Mouse (Mus musculus): ENCODE results near the gene C1qtnf2. TPM values are rescaled to one million over a fixed set of nuclear protein-coding genes. Genes with fewer than 3 reads are reported as not detected.

C1qtnf2 gene
- total RNA-seq, 1 experiment from 2014 or later: 6.7 TPM

GRCm38 (mm10) chr11:43483122-43483792, 9.2 kb downstream of the C1qtnf2 start:
- no peak for DNase-seq

- no peak for DNase-seq
These were observed 10.0 kb downstream of the C1qtnf2 start for GRCm38 (mm10) chr11:43484057-43484456.

DNA sequence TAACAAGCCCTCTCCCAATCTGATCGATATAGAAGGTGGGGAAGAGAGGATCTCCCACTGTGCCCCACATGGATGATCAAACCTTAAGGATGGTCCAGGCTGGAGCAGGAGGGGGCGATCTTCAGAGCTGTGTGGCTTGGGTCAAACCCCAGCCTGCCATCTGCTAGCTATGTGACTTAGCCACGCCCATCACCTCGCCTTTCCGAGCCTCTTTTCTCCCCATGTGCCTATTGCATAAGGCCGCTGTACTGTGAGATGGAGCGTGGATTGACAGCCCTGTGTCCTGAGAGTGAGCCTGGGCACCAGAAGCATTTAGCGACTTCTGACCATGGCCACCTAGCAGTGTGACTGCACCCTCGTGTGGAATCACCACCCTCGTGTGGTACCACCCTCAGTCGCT, 10.6 kb downstream of the C1qtnf2 start:
- no peak for DNase-seq

DNA sequence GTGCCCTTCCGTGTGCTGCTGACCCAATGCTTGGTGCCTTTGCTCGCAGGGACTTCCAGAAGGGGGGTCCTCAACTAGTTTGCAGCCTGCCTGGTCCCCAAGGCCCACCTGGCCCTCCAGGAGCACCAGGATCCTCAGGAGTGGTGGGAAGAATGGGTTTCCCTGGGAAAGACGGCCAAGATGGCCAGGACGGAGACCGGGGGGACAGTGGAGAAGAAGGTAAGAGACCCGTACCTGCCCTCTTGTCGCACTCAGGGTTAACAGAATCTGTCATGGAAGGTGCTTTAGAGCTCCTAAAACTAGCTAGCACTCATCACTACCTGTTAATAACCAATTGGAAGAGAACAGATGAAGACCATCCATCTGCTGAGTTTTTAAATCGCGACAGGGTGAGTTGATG, 11.8 kb downstream of the C1qtnf2 start:
- no peak for DNase-seq

GRCm38 (mm10) chr11:43492663-43493062, 18.6 kb downstream of the C1qtnf2 start:
- peak; percentile 77 for DNase-seq

DNA sequence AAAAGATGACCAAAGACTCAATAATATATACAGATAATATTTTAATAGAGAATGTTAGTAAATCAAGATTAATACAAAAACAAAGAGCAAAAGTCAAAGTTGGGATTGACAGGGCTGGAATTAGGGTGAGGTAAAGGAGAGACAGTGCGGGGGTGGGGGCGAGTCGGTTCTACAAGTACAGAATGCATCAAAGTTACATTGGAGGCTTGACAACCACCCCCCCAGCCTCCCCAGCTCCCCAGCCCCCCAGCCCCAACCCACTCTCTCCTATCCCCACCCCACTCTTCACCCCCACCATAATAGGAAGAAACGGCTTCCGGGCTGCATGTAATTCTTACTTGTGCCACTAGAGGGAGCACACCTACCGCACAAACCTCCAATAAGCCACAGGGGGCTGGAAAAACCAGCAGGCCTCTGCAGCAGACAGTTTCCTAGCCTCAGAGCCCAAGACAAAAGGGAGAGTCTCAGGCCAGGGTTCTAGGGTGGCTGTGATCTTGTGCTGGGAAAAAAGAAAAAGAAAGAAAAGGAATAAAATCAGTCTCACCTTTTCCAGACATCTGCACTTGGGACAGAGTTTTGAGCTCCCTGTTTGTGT, 19.8 kb downstream of the C1qtnf2 start:
- DNase-seq: peak; percentile 51

GRCm38 (mm10) chr11:43495037-43495436, 21.0 kb downstream of the C1qtnf2 start:
- DNase-seq: no peak

- peak; percentile 90 for DNase-seq
These were observed 21.5 kb downstream of the C1qtnf2 start for GRCm38 (mm10) chr11:43495532-43495931.

- DNase-seq: no peak
These were observed 27.2 kb downstream of the C1qtnf2 start for GRCm38 (mm10) chr11:43501256-43501655.

DNA sequence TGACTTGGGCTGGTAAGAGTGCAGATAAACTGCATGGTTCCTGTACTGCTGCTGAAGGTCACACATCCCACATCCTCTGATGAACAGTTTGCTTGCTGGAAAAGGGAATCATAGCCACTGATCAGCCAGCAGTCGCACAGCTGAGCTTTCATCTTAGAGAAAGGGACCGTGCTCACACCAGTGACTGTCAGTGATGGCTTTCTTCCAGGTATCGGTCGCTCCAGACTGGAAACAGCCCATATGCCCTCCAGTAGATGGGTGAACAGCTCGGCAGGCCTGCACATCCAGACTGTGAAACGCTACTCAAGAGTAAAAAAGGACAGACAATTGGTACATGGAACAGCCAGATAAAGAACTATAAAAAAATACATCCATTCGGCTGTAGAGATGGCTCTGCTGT, 31.1 kb downstream of the C1qtnf2 start:
- DNase-seq: no peak

- DNase-seq: no peak
These were observed 33.9 kb downstream of the C1qtnf2 start for GRCm38 (mm10) chr11:43507976-43508375.

GRCm38 (mm10) chr11:43509878-43510277, 35.8 kb downstream of the C1qtnf2 start:
- DNase-seq: no peak

DNA sequence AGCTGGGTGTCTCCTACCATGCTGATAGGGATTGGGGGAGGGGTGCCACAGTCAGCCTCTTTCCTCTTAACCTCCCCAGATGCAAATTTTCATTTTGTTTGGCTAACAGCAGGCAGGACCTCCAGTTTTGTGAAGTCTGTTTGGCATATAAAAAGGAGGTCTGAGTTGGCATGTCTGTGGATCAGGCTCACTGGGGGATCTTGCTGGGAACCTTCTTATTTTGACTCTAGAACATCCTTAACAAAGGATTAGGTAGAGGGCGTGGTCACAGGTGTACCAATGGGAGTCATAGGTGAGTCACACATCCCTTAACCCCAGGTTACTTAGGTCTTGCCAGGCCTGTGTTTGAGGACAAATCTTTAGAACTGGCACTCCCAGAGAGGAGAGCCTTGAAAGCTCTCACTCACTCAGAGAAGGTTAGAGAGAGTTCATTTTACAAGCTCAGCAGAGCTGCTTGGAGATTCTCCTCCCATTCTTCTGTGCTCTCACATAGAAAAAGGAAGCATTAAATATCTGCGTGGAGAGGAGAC, 38.6 kb downstream of the C1qtnf2 start:
- DNase-seq: no peak

DNA sequence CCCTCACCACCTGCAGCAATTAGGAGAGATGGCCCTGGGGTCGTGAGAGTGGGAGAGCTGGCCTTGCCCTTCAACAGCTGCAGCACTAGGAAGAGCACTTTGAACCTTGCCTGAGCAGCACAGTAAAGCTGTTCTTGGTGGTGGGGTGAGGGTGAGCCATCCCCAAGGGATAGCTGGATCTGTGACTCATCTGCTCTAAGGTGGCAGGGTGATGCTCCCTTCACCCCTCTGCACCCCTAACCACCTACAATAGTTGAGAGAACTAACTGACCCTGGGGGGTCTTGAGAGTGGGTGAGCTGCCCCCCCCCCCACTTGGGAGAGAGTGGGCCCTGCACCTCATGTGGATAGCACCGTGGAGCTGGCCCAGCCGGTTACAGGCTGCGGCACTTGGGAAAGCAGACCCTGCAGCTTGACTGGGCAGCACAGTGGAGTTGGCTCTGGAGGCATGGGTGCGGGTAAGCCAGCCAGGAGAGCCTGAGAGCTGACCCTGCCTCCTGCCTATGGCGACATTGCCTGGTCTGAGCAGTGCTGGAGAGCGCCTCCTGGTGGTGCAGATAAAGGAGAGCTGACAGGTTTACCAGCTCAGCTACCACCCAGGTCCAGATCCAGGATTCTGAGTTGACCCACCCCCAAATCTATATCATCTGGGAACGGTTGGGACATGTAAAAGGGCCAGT, 42.4 kb downstream of the C1qtnf2 start:
- peak; percentile 61 for DNase-seq

- DNase-seq: no peak
These were observed 43.6 kb downstream of the C1qtnf2 start for GRCm38 (mm10) chr11:43517641-43518040.

DNA sequence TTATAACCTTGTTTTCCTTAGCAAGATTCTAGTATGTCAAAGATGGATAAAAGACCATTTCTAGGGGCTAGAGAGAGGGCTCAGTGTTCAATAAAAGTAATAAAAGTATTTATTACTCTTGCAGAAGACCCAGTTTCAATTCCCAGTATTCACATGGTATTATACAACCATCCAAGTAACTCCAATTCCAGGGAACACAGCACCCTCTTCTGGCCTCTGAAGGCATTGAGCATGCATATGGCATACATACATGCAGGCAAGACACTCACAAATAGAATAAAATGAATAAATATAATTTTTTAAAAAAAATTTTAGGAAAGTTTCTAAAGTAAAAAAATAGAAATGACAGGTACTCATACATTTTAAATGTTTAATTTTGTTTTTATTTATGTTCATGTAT, 44.0 kb downstream of the C1qtnf2 start:
- no peak for DNase-seq

DNA sequence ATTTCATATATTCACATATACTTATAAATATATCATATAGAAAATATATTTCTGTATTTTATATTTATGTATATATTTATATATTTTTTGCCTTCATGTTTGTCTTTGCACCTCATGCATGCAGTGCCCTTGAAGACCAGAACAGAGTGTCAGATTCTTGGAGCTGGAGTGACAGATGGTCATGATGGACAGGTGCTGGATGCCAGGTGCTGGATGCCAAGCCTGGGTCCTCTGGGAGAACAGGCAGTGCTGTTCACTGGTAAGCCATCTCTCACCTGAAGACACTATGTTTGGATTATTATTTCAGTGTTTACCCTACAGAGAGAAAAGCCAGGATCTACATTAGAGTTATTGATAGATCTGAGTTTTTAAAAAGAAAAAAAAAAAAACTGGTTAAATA, 44.7 kb downstream of the C1qtnf2 start:
- no peak for DNase-seq

DNA sequence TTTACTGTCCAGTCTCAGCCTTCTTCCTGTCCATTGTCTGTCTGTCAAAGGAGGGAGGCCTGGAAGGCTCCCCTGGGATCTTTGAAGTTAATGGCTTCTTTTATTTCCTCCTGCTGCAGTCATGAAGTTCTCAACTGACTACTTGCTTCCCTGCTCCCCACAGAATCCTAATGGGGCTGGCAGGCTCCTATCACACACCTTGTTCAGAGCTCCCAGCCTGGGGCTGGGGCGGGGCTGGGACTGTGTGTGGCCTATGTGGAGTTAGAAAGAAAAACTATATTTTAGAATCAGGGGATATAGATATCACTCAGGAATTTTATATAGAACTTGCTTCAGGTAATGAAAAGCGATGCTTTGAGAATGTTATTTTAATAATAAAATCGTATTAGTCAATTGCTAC, 46.4 kb downstream of the C1qtnf2 start:
- DNase-seq: no peak

- DNase-seq: no peak
These were observed 54.1 kb downstream of the C1qtnf2 start for GRCm38 (mm10) chr11:43528078-43528682.

GRCm38 (mm10) chr11:43528683-43529499, 54.8 kb downstream of the C1qtnf2 start, which contains the start of gene Ccnjl:
TSS of gene Ccnjl (plus strand) at chr11:43528784.
- DNase-seq: peak; percentile 75

DNA sequence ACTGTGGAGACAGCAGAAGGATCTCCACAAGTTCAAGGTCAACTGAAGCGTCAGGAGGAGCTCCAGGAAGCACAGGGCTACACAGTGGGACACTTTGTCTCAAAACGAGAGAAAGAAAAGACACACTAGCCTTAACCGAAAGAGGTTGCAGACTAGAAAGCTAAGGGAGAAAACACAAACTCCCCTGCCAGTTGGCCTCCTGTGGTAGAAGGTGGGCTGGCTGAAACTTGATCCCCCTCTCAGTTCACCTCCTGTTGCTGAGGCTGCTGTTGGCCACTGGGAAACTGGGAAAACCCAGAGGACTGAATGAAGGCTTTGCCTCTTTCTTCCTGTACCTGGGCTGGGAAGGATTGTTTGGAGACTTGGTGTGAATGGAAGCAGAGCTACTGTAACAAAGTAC, 56.0 kb downstream of the C1qtnf2 start:
- no peak for DNase-seq

GRCm38 (mm10) chr11:43531619-43532018, 57.5 kb downstream of the C1qtnf2 start:
- no peak for DNase-seq
